Mouse (Mus musculus) monocyte, adult 2 months (primary cell): ENCODE results near the gene Bcl11b.

Experiments used
- DNase-seq, 2 experiments: peaks; one replicate each; pipeline ENCODE4 v3.0.0; 2022; ENCODE audit warnings: low spot score in 2 of 2, low read depth in 1 of 2

Gene Bcl11b

GRCm38 (mm10) chr12:107939177-107939576, 64.2 kb downstream of the Bcl11b start:
- no peak for DNase-seq

- no peak for DNase-seq
These were observed 66.4 kb downstream of the Bcl11b start for GRCm38 (mm10) chr12:107936972-107937371.

DNA sequence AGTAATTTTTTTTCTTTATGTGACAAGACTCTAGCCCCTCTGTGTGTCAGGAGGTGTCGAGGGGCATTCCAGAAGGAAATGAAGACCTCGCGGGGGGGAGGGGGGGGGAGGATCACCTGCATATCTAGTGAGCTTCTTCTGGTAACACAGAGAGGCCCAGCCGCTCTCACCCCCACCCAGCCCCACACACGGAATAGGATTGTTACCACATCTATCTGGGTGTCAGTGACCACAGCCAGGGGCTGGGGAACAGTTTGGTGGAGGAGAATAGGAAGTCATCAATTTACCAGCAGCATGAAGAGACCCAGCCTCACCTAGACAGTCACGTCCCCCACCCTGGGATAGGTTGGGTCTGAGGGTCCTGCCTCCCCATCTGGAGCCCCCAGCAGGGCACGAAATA, 67.0 kb downstream of the Bcl11b start:
- no peak for DNase-seq

DNA sequence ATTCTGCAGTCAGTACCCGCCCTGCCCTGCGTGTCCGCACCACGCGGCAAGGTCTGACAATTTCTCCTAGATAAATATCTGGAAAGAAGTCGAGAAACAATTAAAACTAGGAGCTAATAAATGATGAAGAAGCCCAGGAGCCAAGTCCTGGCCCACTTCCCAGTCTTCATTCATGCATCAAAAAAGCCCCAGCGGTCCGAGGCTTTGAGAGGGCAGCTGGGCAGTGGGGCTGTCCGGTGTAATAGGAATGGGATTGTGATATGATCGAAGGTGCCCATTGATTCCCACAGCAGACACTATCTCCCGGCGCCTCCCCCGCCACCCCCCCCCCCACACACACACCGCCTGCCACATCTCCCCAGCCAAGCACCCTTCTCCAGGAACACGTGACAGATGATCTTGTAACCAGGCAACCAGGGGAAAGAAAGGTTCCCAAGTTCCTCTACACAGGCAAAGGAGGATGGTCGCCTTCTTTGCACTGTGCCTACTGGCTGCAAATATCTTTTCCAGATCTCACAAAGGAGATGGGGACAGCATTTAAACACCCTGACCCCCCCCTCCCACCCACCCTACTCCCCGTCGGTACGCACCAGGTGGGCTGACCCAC, 68.5 kb downstream of the Bcl11b start:
- no peak for DNase-seq

GRCm38 (mm10) chr12:107932140-107932539, 71.3 kb downstream of the Bcl11b start:
- DNase-seq = no peak

- no peak for DNase-seq
These were observed 71.9 kb downstream of the Bcl11b start for GRCm38 (mm10) chr12:107931476-107931875.

DNA sequence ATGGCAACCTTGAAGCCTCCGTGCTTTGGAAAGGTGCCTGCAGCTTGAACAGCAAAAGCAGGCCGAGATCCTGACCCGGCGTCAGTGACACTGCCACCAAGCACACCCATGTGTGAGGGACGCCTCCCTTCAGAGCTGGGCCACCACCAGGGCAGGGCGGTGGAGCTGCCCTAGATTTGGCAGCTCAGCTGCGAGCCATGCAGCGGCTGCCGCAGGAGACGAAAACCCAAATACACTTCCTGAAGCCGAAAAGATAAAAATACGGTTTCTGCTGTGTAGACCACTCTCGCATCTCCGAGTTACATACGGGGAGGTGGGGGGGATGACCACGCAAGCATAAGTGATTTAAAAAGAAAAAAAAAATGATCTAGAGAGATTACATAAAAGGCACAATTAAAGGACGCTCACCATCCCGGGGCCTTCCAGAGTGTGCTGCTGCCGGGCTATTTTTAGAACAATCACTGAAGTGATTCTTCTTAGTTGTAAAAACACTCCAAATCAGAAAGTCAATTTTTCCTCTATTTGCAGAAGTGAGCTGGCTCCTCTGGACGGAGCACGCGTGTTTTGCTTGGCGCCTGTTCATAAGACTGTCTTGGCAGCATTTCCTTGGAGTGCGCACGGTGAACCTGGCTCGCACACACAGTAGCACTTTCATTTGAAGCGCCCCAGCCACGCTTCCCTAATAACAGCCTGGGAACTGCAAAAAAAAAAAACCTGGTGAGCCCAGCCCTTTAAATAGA, 72.6 kb downstream of the Bcl11b start:
- DNase-seq = no peak

- no peak for DNase-seq
These were observed 74.5 kb downstream of the Bcl11b start for GRCm38 (mm10) chr12:107928905-107929304.

GRCm38 (mm10) chr12:107928464-107928901, 74.9 kb downstream of the Bcl11b start:
- no peak for DNase-seq

DNA sequence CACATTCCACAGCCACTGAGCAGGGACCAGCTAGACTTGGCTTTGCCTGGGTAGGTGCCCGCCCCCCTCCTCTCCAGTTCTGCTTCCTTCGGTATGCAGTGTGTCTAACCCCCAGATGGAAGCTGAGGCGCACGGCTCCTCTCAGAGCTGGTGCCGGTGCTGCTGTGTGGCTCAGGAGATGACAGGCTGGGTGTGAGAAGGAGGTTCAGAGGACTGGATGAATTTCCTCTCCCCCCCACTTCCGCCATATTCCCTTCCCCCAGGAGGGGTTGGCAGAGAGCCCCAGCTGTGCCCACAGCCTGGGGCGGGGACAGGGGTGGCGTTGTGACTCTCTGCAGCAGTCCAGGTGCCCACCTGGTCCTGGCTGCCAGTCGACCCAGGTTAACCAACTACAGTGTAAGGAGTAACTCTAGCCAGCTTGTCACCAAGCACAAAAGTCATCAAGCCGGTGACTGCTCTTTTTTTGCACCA, 75.4 kb downstream of the Bcl11b start:
- no peak for DNase-seq

DNA sequence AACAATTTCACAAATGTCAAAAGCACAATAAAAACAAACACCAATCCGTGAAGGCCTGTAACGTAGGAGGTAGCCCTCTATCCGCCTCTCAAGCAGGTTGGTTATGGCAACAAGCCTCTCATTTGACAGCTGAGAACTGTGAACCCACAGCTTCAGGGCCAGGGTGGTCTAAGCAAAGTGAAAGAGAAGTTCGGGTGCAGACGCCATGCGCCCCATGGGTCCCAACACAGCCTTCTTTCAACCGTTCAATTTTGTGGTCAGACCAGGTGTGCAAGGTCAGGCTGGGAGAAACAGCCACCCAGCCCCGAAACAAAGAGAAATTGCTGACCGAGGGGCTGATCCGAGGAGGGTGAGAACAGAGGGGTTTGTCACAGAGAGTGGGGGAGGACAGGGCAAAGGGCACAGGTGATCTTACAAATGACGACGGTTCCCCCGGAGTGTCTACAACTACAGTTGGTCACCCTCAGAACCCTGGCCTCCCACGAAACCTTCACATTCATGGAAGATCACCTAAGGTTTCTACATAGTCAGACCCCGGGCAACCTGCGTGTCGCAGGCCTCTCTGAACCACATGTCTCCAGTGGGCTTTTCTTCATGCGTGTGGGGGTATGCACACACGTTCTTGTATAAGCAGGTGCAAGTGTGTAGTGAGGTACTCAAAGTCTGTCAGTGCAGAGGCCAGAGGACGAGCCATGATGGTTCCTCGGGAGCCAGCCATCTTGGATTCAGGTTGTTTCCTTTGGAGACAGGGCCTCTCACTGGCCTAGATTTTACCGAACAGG, 77.1 kb downstream of the Bcl11b start:
- no peak for DNase-seq

DNA sequence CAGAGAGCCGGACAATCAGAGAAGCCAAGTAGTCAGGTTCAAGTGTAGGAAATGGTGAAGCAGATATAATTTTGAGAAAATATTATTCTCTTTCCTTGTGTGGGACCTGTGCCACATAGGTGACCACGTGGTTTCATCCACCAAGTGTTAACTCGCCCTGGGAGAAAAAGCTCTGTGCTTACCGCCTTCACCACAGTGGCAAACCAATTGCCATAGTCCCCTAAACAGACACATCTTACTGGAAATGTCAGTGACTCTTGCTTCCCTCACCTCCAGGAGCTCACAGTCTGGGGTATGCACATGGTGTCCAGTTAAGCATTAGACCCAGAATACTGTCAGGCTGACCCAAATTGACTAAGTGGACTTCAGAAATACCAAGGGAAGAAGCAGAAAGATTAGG, 78.7 kb downstream of the Bcl11b start:
- no peak for DNase-seq

- DNase-seq = no peak
These were observed 79.4 kb downstream of the Bcl11b start for GRCm38 (mm10) chr12:107923963-107924362.

GRCm38 (mm10) chr12:107922180-107922579, 81.2 kb downstream of the Bcl11b start:
- no peak for DNase-seq

DNA sequence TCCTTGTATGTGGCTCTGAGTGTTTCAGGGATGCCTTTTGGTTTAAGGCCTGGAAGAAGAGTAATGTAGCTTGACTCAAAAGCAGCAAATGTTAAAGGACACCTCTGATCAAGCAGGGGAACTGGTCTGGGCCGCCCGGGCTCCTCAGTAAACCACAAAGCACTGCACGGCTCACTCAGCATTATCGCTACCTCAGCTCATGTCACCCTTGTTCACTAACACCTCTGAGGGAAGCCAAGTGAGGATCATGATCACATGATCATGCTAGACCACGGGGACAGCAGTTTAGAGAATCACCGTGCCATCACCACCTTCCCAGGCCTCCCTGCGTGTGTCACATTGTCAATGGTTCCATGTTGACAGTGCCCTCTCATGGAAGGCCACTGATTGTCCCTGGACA, 81.8 kb downstream of the Bcl11b start:
- no peak for DNase-seq

DNA sequence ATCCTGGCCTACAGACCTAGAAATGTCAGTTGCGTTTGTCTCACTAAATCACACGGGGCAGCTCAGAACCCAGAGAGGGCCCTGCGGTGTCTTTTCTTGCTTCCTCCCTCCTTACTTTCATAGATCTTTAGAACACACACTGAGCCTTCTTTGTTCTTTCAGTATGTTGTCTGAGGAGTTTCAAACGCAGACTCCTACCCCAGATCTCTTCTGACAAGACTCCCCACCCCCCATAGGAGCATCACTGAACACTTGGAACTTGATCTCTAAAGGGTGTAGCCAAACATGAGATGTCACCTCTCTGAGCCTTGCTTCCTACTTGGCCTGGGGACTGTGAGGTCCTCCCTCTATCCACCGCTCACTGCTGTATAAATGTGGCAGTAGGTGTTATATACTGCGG, 82.2 kb downstream of the Bcl11b start:
- no peak for DNase-seq

DNA sequence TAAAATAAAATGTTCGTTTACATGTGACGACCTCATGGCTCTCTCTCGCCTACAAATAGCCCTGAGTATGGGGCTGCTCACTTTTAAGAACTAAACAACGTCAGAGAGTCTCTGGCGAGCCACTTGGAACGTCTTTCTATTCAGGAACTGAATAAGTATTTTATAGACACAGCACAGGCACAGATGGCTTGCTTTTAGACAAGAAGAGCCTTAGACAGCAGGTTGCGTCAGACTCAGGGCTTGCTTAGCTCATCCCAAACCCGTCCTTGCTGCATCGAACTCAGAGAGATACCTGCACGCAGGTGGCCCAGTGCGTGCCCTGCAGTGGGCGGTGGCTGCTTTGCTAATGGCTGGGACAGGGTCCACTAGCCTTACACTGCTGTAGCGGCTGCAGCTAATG, 82.7 kb downstream of the Bcl11b start:
- DNase-seq = no peak

DNA sequence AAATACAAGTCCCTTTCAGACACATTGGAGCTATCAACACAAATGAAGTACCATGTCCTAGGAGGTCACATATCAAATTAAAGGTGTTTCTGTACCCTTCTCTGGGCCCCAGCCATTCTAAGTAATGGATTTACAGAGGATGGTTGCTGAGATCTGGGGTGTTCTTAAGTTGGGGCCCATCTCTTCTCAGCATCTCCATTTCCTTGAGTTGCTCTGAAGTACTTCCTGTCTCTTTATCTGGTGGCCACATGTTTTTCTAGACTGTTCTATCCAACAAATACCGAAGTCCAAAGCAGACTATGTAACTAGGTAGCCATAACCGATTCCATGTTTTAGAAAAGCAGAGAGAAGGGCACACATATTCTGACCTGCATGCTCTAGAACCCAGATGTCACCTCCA, 83.3 kb downstream of the Bcl11b start:
- DNase-seq = no peak

- no peak for DNase-seq
These were observed 84.6 kb downstream of the Bcl11b start for GRCm38 (mm10) chr12:107918779-107919178.

- no peak for DNase-seq
These were observed 87.4 kb downstream of the Bcl11b start for GRCm38 (mm10) chr12:107916008-107916407.

DNA sequence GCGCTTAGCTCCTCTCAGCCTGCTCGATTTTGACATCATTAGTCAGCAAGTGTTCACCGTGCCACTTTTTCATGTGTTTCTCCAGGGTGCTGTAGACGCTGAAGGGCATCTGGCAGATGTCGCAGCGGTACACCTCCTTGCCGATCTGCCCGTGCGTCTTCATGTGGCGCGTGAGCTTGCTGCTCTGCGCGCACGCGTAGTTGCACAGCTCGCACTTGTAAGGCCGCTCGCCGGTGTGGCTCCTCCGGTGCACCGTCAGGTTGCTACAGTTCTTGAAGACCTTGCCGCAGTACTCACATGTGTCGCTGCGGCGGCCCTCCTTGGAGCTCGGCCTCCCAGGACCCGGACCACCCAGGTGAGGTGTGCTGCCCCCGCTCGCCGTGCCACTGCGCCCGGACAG, 88.0 kb downstream of the Bcl11b start:
- no peak for DNase-seq

- no peak for DNase-seq
These were observed 94.6 kb downstream of the Bcl11b start for GRCm38 (mm10) chr12:107908826-107909225.
